Mouse (Mus musculus) hindbrain, embryonic 16.5 days (tissue): Measurements from ENCODE around the gene Ptgdr. TPM values are rescaled to one million over a fixed set of nuclear protein-coding genes. Genes with fewer than 3 reads are reported as not detected.
"Not testable (repeated sequence)": the region's sequence is repeated elsewhere in the genome, so short reads cannot be mapped to it uniquely, and the experiment has no call there.

Experiments used
- ATAC-seq: fragments of 200-750 bp; cut with Nextera tagmentation; 2 replicates; pipeline ENCODE4 v1.8.0; 2017; ENCODE audit warnings: moderate TSS enrichment, moderate library complexity
- H3K27ac ChIP-seq: fragments of 300-500 bp; sonication (generic); 2 replicates; pipeline ENCODE4 v1.5.1; 2014; ENCODE audit warnings: low read depth, mild to moderate bottlenecking, control low read depth, low read length, moderate library complexity
- H3K27me3 ChIP-seq: fragments of 300-500 bp; sonication (generic); replicated peaks from 2 replicates; pipeline ENCODE4 v1.6.1; 2014; ENCODE audit warnings: low read length; ENCODE audit not compliant: control insufficient read depth, insufficient read depth
- H3K36me3 ChIP-seq: fragments of 300-500 bp; sonication (generic); 2 replicates; pipeline ENCODE4 v1.6.1; 2014; ENCODE audit warnings: mild to moderate bottlenecking, low read length, moderate library complexity, mixed read lengths; ENCODE audit not compliant: control insufficient read depth, insufficient read depth
- H3K4me1 ChIP-seq: fragments of 300-500 bp; sonication (generic); 2 replicates; pipeline ENCODE4 v1.6.1; 2014; ENCODE audit warnings: low read depth, low read length; ENCODE audit not compliant: control insufficient read depth, insufficient read depth
- H3K4me2 ChIP-seq: fragments of 300-500 bp; sonication (generic); 2 replicates; pipeline ENCODE4 v1.6.1; 2014; ENCODE audit warnings: mild to moderate bottlenecking, low read length, control low read depth, moderate library complexity
- H3K4me3 ChIP-seq: fragments of 300-500 bp; sonication (generic); 2 replicates; pipeline ENCODE4 v1.5.1; 2014; ENCODE audit warnings: mild to moderate bottlenecking, low read length, control low read depth, moderate library complexity
- H3K9ac ChIP-seq: fragments of 300-500 bp; sonication (generic); 2 replicates; pipeline ENCODE4 v1.6.1; 2014; ENCODE audit warnings: low read depth, mild to moderate bottlenecking, control low read depth, low read length, moderate library complexity
- H3K9me3 ChIP-seq: fragments of 300-500 bp; sonication (generic); 2 replicates; pipeline ENCODE4 v1.6.1; 2014; ENCODE audit warnings: mild to moderate bottlenecking, low read length, moderate library complexity; ENCODE audit not compliant: control insufficient read depth
- WGBS: fragments of 180-500 bp; shearing (Covaris S2); extraction: QIAGEN DNeasy Blood & Tissue Kit; methylation state at CpG from one replicate; pipeline ENCODE4 v1.1.7; 2014; 5-methylcytosine and 5-hydroxymethylcytosine counted together
- polyA plus RNA-seq: library from polyadenylated mRNA; unstranded; fragments of >200 nt; fragmentation: Nextera tagmentation; extraction: Ambion mirVana; gene quantifications from 2 replicates; pipeline ENCODE4 v1.2.1, GENCODE M21; 2015

Ptgdr gene
- polyA plus RNA-seq, 1 experiment from 2014 or later = 0.73 TPM

DNA sequence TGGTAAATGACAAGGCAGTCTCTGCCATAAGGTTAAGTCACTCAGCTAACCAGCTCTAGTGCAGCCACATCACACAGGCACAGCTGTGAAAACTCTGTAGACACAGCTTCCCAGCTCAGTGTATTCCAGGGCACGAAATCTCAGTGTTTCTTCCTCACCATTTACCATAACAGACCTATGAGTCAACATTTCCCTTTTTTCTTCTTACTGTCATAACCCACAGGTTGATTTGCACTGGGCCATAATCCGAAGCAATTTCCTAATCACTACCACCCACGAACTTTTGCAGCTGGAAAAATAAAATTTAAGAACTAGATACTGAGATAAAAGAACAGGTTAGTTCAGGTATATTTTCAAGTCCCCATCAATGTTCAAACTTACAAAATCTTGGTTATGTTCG, 31.4 kb downstream of the Ptgdr start:
- Histone ChIP-seq H3K9ac (no peak overlapping the region), H3K36me3 (no peaks in the 10 kb centered on the region), H3K27ac (no peak overlapping the region), H3K27me3 (no peaks in the 10 kb centered on the region), H3K4me2 (no peak overlapping the region), H3K9me3 (no peaks in the 10 kb centered on the region), H3K4me3 (no peak overlapping the region), H3K4me1 (no peaks in the 10 kb centered on the region)
- 75% methylated on average over 4 of the region's 4 CpGs for WGBS
- no peak for ATAC-seq

DNA sequence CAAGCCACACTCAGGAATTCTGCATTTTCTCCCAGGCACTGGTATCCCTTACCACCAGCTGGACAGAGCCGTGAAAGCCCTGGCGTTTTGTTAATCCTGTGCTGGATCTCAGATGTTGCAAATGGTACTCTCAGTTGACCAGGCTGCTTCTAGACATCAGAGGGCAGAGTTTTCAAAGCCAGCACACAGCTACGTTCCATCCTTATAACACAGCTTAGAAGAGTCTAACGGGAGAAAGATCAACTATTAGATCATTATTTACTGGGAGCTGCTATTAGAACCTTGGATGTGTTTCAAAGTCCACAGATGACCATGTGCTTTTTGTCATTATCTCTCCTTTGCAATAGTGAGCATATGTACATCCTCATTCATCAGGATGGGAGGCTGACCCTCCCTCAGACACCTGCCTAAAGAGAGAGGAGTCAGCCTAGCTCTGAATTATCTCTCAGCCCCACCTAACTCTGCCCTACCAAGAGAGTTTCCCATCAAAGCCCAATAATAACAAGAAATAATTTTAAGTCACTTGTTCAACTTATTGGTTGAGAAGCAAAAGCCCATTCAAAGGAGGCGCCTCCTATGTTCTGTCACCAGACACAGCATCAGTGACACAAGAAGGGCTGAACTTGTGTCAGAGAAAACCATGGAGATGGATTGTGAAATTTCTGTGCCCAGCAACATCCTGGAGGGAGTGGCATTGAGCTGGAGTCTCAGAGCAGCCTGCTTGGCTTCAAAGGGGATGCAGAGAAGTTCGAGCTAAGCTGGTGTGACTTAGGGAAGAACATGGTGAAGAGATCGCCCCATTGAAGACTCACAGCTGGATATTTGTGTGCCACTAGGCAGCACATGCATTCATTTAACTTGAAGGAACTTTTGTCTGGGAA, 37.8 kb downstream of the Ptgdr start:
- 67% methylated on average over 7 of the region's 7 CpGs for WGBS
- H3K9ac ChIP-seq = no peak overlapping the region

DNA sequence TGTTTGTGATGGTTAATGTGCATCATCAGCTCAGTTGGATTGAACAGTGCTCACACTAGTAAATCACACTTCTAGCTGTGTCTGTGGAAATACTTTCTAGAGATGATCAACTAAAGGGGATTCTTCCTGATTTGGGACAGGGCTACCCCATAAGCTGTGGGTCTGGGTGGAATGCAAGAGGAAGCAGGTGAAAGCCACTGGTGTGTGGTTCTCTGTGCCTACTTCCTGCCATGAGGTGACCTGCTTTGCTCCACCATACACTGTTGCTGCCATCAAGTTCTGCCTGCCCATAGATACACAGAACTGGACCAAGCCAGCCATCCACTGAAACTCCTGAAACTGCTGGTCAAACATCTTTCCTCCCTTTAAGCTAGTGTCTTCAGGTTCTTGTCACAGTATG, 46.0 kb downstream of the Ptgdr start:
- not testable (repeated sequence) for H3K9me3 ChIP-seq, H3K4me2 ChIP-seq, H3K27ac ChIP-seq, H3K36me3 ChIP-seq, H3K9ac ChIP-seq, H3K4me3 ChIP-seq, H3K27me3 ChIP-seq, H3K4me1 ChIP-seq, ATAC-seq

More for the DNA sequence above, 37.8 kb downstream of the Ptgdr start:
- no peak overlapping the region for H3K27ac ChIP-seq
- H3K4me1 ChIP-seq = no peaks in the 10 kb centered on the region
- no peak for ATAC-seq
- no peaks in the 10 kb centered on the region for H3K27me3 ChIP-seq
- H3K4me2 ChIP-seq = no peak overlapping the region
- no peak overlapping the region for H3K4me3 ChIP-seq
- no peaks in the 10 kb centered on the region for H3K9me3 ChIP-seq
- H3K36me3 ChIP-seq = no peaks in the 10 kb centered on the region

Other genes starting within 250 kb of the Ptgdr start
- gene Gm5624, start 231.4 kb downstream of the Ptgdr start, polyA plus RNA-seq = not detected in 2 replicates
- gene Gm8257, start 152.9 kb downstream of the Ptgdr start, polyA plus RNA-seq = not detected in 2 replicates
- not detected in 2 replicates for gene Gm8267, start 109.0 kb downstream of the Ptgdr start, polyA plus RNA-seq
- gene Ptger2, start 128.8 kb upstream of the Ptgdr start, polyA plus RNA-seq = 1.3 and 1.4 TPM in 2 replicates